Mouse (Mus musculus): ENCODE measurements at regions not wholly inside any gene's neighbourhood (a gene's known extent, or its start where the extent isn't known, plus 50 kb on each side); places are given as distances from the start of the nearest gene placed in this dataset.
"Not testable (repeated sequence)": the region's sequence is repeated elsewhere in the genome, so short reads cannot be mapped to it uniquely, and the experiment has no call there.

- H3K4me3 ChIP-seq (ENCODE audit: low read depth, low read length); H3K27me3 ChIP-seq (ENCODE audit: control insufficient read depth, insufficient read depth, low read length); H3K27ac ChIP-seq (ENCODE audit: insufficient read depth, low read depth, low read length); H3K4me1 ChIP-seq (ENCODE audit: control insufficient read depth, insufficient read depth, insufficient read length, low read length); H3K36me3 ChIP-seq (ENCODE audit: control insufficient read depth, insufficient read depth, low read length): not testable (repeated sequence)
- WGBS, result 67% methylated on average over 4 of the region's 4 CpGs
Observed at GRCm38 (mm10) chr8:20436956-20437355, 73.9 kb upstream of the Gm15319 start.

GRCm38 (mm10) chr8:20433236-20433635, 70.2 kb upstream of the Gm15319 start:
- H3K27ac ChIP-seq (ENCODE audit: insufficient read depth, low read depth, low read length); H3K4me3 ChIP-seq (ENCODE audit: low read depth, low read length): not testable (repeated sequence)

GRCm38 (mm10) chr8:20429469-20429868, 66.5 kb upstream of the Gm15319 start:
- not testable (repeated sequence) for H3K4me1 ChIP-seq (ENCODE audit: control insufficient read depth, insufficient read depth, insufficient read length, low read length); H3K4me3 ChIP-seq (ENCODE audit: low read depth, low read length); H3K27ac ChIP-seq (ENCODE audit: insufficient read depth, low read depth, low read length); H3K36me3 ChIP-seq (ENCODE audit: control insufficient read depth, insufficient read depth, low read length); H3K27me3 ChIP-seq (ENCODE audit: control insufficient read depth, insufficient read depth, low read length)
- 78% methylated on average over 4 of the region's 4 CpGs for WGBS

More at GRCm38 (mm10) chr8:20433236-20433635, 70.2 kb upstream of the Gm15319 start:
- H3K36me3 ChIP-seq (ENCODE audit: control insufficient read depth, insufficient read depth, low read length); H3K27me3 ChIP-seq (ENCODE audit: control insufficient read depth, insufficient read depth, low read length); H3K4me1 ChIP-seq (ENCODE audit: control insufficient read depth, insufficient read depth, insufficient read length, low read length): not testable (repeated sequence)

GRCm38 (mm10) chr8:20424903-20425222, 61.9 kb upstream of the Gm15319 start:
- peak overlapping the region; percentile 74; the same call in 1 of the 2 replicates for H3K4me3 ChIP-seq (ENCODE audit: low read depth, low read length)
- H3K4me1 ChIP-seq (ENCODE audit: control insufficient read depth, insufficient read depth, insufficient read length, low read length); H3K27me3 ChIP-seq (ENCODE audit: control insufficient read depth, insufficient read depth, low read length); H3K27ac ChIP-seq (ENCODE audit: insufficient read depth, low read depth, low read length); H3K36me3 ChIP-seq (ENCODE audit: control insufficient read depth, insufficient read depth, low read length): not testable (repeated sequence)
- WGBS, result 13% methylated on average over 3 of the region's 3 CpGs

DNA sequence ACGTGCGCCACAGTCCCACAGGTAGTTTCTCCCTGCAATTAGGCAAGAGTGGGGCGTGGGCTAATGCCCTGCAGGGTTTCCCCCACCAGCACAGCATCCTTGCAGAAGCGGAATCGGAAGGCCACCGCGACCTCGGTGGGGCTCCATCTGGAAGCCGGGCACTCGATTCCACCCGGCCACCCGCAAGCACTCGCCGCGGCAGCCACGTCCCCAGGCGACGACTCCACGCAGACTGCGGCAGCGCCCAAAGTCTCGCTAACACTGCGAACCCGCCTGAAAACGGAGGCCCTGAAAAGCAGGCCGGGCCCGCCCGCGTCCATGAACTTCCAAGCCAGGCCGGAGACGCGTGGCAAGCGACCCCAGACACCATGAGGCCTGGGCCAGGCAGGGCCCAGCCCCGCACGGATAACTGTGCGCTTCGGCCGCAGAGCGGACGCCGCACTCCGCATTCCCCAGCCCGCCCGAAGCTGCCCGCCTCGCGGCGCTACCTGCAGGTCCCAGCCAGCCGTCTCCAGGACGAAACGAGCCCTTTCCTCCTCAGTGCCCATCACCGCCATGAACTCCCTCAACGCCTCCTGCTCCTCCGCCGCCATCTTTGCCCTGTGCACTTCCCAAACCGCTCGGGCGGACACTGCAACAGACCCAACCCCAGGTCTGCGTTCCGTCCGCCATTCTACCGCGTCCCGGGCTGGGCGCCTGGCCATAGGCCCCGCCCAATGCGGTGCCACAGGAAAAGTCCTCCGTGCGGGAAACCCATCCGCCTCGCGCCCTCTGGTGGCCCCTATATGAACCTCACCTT, 61.3 kb upstream of the Gm15319 start:
- Histone ChIP-seq H3K4me3 (ENCODE audit: low read depth, low read length) (peak overlapping the region; percentile 74), H3K27ac (ENCODE audit: insufficient read depth, low read depth, low read length) (peak overlapping the region; percentile 67)
- WGBS, result 4% methylated on average over 70 of the region's 72 CpGs
- peak; percentile 65 for TF ChIP-seq CTCF (IDR thresholded peaks at IDR 0.05; ENCODE audit: extremely low read depth, insufficient read length, insufficient replicate concordance, low read depth, low read length)
- H3K36me3 ChIP-seq (ENCODE audit: control insufficient read depth, insufficient read depth, low read length); H3K27me3 ChIP-seq (ENCODE audit: control insufficient read depth, insufficient read depth, low read length); H3K4me1 ChIP-seq (ENCODE audit: control insufficient read depth, insufficient read depth, insufficient read length, low read length): not testable (repeated sequence)

DNA sequence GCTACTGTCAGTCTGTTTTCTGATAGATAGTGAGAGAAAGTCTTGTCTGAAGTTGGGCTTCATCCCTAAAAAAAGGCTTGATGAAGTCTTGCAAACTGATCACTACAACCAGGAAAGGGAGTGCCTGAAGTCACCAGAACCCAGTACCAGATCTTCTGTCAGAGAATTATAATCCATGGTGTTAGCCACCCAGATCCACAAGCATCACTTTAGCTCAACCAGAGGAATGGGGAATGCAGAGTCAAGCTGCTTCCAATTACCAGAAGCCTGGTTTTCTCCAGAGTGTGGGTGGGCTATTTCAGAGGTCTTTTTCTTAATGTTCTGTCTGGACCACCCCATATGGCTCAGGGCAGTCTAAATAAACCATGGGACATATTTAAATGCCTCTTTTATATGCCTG, 57.8 kb upstream of the Gm15319 start:
- not testable (repeated sequence) for H3K4me3 ChIP-seq (ENCODE audit: low read depth, low read length); H3K36me3 ChIP-seq (ENCODE audit: control insufficient read depth, insufficient read depth, low read length); H3K4me1 ChIP-seq (ENCODE audit: control insufficient read depth, insufficient read depth, insufficient read length, low read length); H3K27me3 ChIP-seq (ENCODE audit: control insufficient read depth, insufficient read depth, low read length); H3K27ac ChIP-seq (ENCODE audit: insufficient read depth, low read depth, low read length)
